Mouse (Mus musculus): ENCODE results near the gene 4930432M17Rik. TPM values are rescaled to one million over a fixed set of nuclear protein-coding genes. Genes with fewer than 3 reads are reported as not detected.
A peak's percentile ranks its signal among the peaks of the same experiment; 100 is the strongest.

4930432M17Rik gene
- polyA plus RNA-seq, 1 experiment from 2014 or later = not detected

- 84% methylated on average over 3 of the region's 3 CpGs for WGBS
- H3K9ac ChIP-seq = no peak overlapping the region
- no peaks in the 10 kb centered on the region for H3K27me3 ChIP-seq
- H3K4me3 ChIP-seq = no peak overlapping the region
- H3K9me3 ChIP-seq = no peaks in the 10 kb centered on the region
- H3K4me1 ChIP-seq (replicated peaks) = no peaks in the 10 kb centered on the region
- no peak overlapping the region for H3K4me2 ChIP-seq
- no peaks in the 10 kb centered on the region for H3K36me3 ChIP-seq
- ATAC-seq (ENCODE audit: low FRiP score, low read depth) = no peak
- no peak overlapping the region for H3K27ac ChIP-seq (replicated peaks)
Measured at GRCm38 (mm10) chr3:121680187-121680586, 9.6 kb downstream of the 4930432M17Rik start.

GRCm38 (mm10) chr3:121682439-121683411, 12.2 kb downstream of the 4930432M17Rik start:
- no peak overlapping the region for H3K4me3 ChIP-seq
- no peak overlapping the region for H3K9ac ChIP-seq
- no peak overlapping the region for H3K27ac ChIP-seq (replicated peaks)
- H3K4me2 ChIP-seq = no peak overlapping the region
- H3K36me3 ChIP-seq = no peaks in the 10 kb centered on the region
- no peaks in the 10 kb centered on the region for H3K9me3 ChIP-seq
- ATAC-seq (ENCODE audit: low FRiP score, low read depth) = no peak
- no peaks in the 10 kb centered on the region; the same call in 1 of the 2 replicates for H3K4me1 ChIP-seq (replicated peaks)
- H3K27me3 ChIP-seq = no peaks in the 10 kb centered on the region
- WGBS = 88% methylated on average over 10 of the region's 10 CpGs

- ATAC-seq (ENCODE audit: low FRiP score, low read depth) = no peak
- Histone ChIP-seq H3K9ac (no peak overlapping the region), H3K36me3 (no peaks in the 10 kb centered on the region), H3K4me2 (no peak overlapping the region), H3K4me3 (no peak overlapping the region), H3K27ac (replicated peaks) (no peak overlapping the region), H3K9me3 (no peaks in the 10 kb centered on the region), H3K27me3 (no peaks in the 10 kb centered on the region), H3K4me1 (replicated peaks) (no peaks in the 10 kb centered on the region; the same call in 1 of the 2 replicates)
- 73% methylated on average over 4 of the region's 4 CpGs for WGBS
Measured at GRCm38 (mm10) chr3:121684552-121684951, 14.0 kb downstream of the 4930432M17Rik start.

- 72% methylated on average over 4 of the region's 4 CpGs for WGBS
Measured at GRCm38 (mm10) chr3:121684963-121685362, 14.4 kb downstream of the 4930432M17Rik start.

GRCm38 (mm10) chr3:121685985-121686384, 15.4 kb downstream of the 4930432M17Rik start:
- Histone ChIP-seq H3K27me3 (no peaks in the 10 kb centered on the region), H3K9me3 (no peaks in the 10 kb centered on the region), H3K36me3 (no peaks in the 10 kb centered on the region), H3K4me3 (no peak overlapping the region), H3K9ac (no peak overlapping the region), H3K4me2 (no peak overlapping the region), H3K27ac (replicated peaks) (no peak overlapping the region), H3K4me1 (replicated peaks) (no peaks in the 10 kb centered on the region; the same call in 1 of the 2 replicates)
- 75% methylated on average over 1 of the region's 1 CpGs for WGBS
- ATAC-seq (ENCODE audit: low FRiP score, low read depth) = no peak

More at GRCm38 (mm10) chr3:121684963-121685362, 14.4 kb downstream of the 4930432M17Rik start:
- Histone ChIP-seq H3K4me2 (no peak overlapping the region), H3K9ac (no peak overlapping the region), H3K27me3 (no peaks in the 10 kb centered on the region), H3K4me1 (replicated peaks) (no peaks in the 10 kb centered on the region; the same call in 1 of the 2 replicates), H3K36me3 (no peaks in the 10 kb centered on the region), H3K9me3 (no peaks in the 10 kb centered on the region), H3K4me3 (no peak overlapping the region), H3K27ac (replicated peaks) (no peak overlapping the region)
- ATAC-seq (ENCODE audit: low FRiP score, low read depth) = no peak

GRCm38 (mm10) chr3:121686408-121686911, 15.9 kb downstream of the 4930432M17Rik start:
- ATAC-seq (ENCODE audit: low FRiP score, low read depth) = 0 out of 2 replicates have a peak, but pooled peaks have one; percentile 23
- no peak overlapping the region for H3K9ac ChIP-seq
- no peaks in the 10 kb centered on the region; the same call in 1 of the 2 replicates for H3K4me1 ChIP-seq (replicated peaks)
- H3K4me3 ChIP-seq = no peak overlapping the region
- no peaks in the 10 kb centered on the region for H3K36me3 ChIP-seq
- no peaks in the 10 kb centered on the region for H3K27me3 ChIP-seq
- no peak overlapping the region for H3K4me2 ChIP-seq
- 58% methylated on average over 4 of the region's 4 CpGs for WGBS
- H3K27ac ChIP-seq (replicated peaks) = no peak overlapping the region
- H3K9me3 ChIP-seq = no peaks in the 10 kb centered on the region

GRCm38 (mm10) chr3:121687741-121688140, 17.2 kb downstream of the 4930432M17Rik start:
- no peak overlapping the region for H3K4me3 ChIP-seq
- H3K27me3 ChIP-seq = no peaks in the 10 kb centered on the region
- H3K9me3 ChIP-seq = no peaks in the 10 kb centered on the region
- H3K9ac ChIP-seq = no peak overlapping the region
- H3K4me1 ChIP-seq (replicated peaks) = no peaks in the 10 kb centered on the region; the same call in 1 of the 2 replicates
- no peaks in the 10 kb centered on the region for H3K36me3 ChIP-seq
- no peak overlapping the region for H3K4me2 ChIP-seq
- WGBS = 89% methylated on average over 3 of the region's 3 CpGs
- no peak overlapping the region for H3K27ac ChIP-seq (replicated peaks)
- ATAC-seq (ENCODE audit: low FRiP score, low read depth) = no peak

- Histone ChIP-seq H3K9ac (no peak overlapping the region), H3K9me3 (no peaks in the 10 kb centered on the region), H3K27ac (replicated peaks) (no peak overlapping the region), H3K27me3 (no peaks in the 10 kb centered on the region), H3K4me1 (replicated peaks) (no peaks in the 10 kb centered on the region; the same call in 1 of the 2 replicates), H3K36me3 (no peaks in the 10 kb centered on the region), H3K4me2 (no peak overlapping the region), H3K4me3 (no peak overlapping the region)
- 91% methylated on average over 5 of the region's 5 CpGs for WGBS
- no peak for ATAC-seq (ENCODE audit: low FRiP score, low read depth)
Measured at GRCm38 (mm10) chr3:121689029-121689428, 18.5 kb downstream of the 4930432M17Rik start.

- H3K9me3 ChIP-seq = no peaks in the 10 kb centered on the region
- H3K9ac ChIP-seq = no peak overlapping the region
- ATAC-seq (ENCODE audit: low FRiP score, low read depth) = no peak
- H3K4me1 ChIP-seq (replicated peaks) = no peaks in the 10 kb centered on the region; the same call in 1 of the 2 replicates
- no peaks in the 10 kb centered on the region for H3K27me3 ChIP-seq
- H3K4me3 ChIP-seq = no peak overlapping the region
- no peak overlapping the region for H3K4me2 ChIP-seq
- WGBS = 92% methylated on average over 3 of the region's 3 CpGs
- no peaks in the 10 kb centered on the region for H3K36me3 ChIP-seq
- H3K27ac ChIP-seq (replicated peaks) = no peak overlapping the region
Measured at GRCm38 (mm10) chr3:121689697-121690096, 19.1 kb downstream of the 4930432M17Rik start.

GRCm38 (mm10) chr3:121693001-121693730, 22.6 kb downstream of the 4930432M17Rik start:
- H3K36me3 ChIP-seq = no peaks in the 10 kb centered on the region
- WGBS = 85% methylated on average over 13 of the region's 13 CpGs
- no peak overlapping the region for H3K27ac ChIP-seq (replicated peaks)
- no peaks in the 10 kb centered on the region for H3K27me3 ChIP-seq
- H3K9me3 ChIP-seq = no peaks in the 10 kb centered on the region
- H3K4me1 ChIP-seq (replicated peaks) = no peaks in the 10 kb centered on the region
- no peak overlapping the region for H3K4me3 ChIP-seq
- no peak overlapping the region for H3K9ac ChIP-seq
- no peak overlapping the region for H3K4me2 ChIP-seq
- no peak; the same call in 1 of the 2 replicates for ATAC-seq (ENCODE audit: low FRiP score, low read depth)

- no peaks in the 10 kb centered on the region for H3K4me1 ChIP-seq (replicated peaks)
- H3K9ac ChIP-seq = no peak overlapping the region
- no peaks in the 10 kb centered on the region for H3K27me3 ChIP-seq
- H3K9me3 ChIP-seq = no peaks in the 10 kb centered on the region
- 93% methylated on average over 5 of the region's 5 CpGs for WGBS
- no peaks in the 10 kb centered on the region for H3K36me3 ChIP-seq
- no peak overlapping the region for H3K4me3 ChIP-seq
- H3K4me2 ChIP-seq = no peak overlapping the region
- ATAC-seq (ENCODE audit: low FRiP score, low read depth) = no peak
- no peak overlapping the region for H3K27ac ChIP-seq (replicated peaks)
Measured at GRCm38 (mm10) chr3:121693746-121694145, 23.2 kb downstream of the 4930432M17Rik start.

- Histone ChIP-seq H3K4me2 (no peak overlapping the region), H3K36me3 (no peaks in the 10 kb centered on the region), H3K4me3 (no peak overlapping the region), H3K27me3 (no peaks in the 10 kb centered on the region), H3K9me3 (no peaks in the 10 kb centered on the region), H3K27ac (replicated peaks) (no peak overlapping the region), H3K4me1 (replicated peaks) (peaks cover 29% of the 10 kb centered on the region), H3K9ac (no peak overlapping the region)
- no peak for ATAC-seq (ENCODE audit: low FRiP score, low read depth)
- WGBS = 83% methylated on average over 7 of the region's 7 CpGs
Measured at GRCm38 (mm10) chr3:121697169-121697568, 26.6 kb downstream of the 4930432M17Rik start.
